Mouse (Mus musculus) naive thymus-derived CD4-positive, alpha-beta T cell, adult 2 months (primary cell): ENCODE results near the gene Ggt5.

Experiments used
- DNase-seq: peaks from one replicate; pipeline ENCODE4 v3.0.0-alpha.2; 2011; ENCODE audit warnings: low read depth

Ggt5 gene

DNA sequence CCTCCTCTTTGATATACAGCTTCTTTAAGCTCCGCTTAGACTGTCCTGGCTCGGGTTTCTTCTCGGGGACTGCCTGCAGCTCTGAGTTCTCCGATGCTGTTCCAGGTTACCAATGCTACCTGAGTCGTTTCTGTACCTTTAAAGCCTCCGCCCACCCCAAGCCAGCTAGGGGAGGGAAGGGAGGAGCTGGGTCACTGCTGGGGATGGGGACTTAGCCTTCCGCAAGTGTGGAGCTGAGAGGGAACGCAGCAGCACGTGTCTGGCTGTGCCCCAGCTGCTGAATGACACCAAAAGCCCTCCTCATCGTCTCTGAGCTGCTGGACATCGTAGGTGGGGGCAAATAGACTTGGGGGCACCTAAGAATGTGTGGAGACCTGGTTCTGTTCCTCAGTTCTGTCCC is 20.7 kb upstream of the Ggt5 start:
- no peak for DNase-seq

DNA sequence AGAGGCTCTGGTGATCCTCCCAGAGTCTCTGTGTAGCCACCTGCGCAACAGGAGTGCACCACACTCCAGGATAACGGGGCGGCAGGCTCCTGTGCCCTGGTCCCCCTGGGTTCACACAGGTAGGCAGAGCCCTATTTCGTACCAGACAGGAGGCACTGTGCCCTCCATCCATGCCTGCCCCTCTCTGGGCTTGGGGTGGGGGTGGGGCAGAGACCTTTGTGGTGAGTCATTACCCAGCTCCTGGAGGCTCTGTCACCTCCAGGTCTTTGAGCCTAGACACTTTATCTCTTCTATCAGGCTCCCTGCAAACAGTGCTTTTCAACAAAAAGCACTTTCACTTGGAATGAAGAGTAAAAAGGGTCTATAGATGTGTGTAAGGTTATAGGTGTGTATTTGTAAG is 20.3 kb upstream of the Ggt5 start:
- no peak for DNase-seq

- no peak for DNase-seq
These were observed 18.0 kb upstream of the Ggt5 start for GRCm38 (mm10) chr10:75570981-75571657.

DNA sequence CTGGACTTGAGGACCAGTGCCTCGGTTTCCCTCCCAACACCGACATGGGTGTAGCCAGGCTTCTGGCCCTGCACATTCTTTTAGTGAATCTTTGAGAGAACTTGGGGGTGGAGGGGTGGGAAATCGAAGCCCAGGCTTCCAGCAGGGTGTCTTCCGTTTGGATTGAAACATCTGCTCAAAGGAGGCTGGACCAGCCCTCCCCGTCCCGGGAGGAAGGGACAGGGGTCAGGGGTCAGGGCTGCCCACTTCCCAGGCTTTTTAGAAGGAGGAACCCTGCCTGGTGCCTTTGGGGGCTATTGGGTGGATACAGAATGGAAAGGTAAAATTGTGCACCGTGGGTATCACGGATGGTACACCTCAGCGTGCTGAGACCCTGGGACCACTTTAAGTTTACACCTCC is 17.2 kb upstream of the Ggt5 start:
- no peak for DNase-seq

DNA sequence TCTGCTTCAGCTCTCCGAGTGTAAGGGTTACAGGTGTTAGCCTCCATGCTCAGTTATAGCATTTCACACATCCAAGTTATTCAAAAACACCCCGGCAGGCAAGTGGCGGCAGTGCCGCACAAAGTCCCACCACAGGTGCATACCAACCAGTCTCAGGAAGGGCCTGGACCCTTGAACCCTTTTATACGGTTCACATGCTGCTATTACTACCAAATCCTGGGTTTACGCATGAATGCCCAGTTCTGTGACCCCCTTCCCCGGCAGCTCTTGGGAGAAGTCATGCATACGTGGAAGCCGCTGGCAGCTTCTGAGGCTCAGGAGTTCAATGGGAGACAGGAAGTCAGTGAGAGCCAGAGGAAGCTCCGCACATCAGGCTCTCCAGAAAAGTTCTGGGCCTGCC is 16.0 kb upstream of the Ggt5 start:
- DNase-seq, result no peak

DNA sequence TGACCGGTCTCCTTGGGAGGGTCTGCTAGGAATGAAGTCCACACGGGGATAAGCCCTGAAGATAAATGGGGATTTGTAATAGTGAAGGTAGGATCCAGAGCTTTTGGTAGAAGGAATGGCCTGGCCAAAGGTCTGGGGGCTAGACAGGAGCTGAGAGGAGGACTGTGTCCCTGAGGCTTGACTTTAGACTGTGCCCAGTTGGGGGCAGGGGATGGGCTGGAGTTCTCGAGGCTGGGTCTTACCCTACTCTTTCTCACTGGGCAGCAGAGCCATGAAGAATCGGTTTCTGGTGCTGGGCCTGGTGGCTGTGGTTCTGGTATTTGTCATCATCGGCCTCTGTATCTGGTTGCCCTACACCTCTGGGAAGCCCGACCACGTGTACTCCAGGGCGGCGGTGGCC is 15.2 kb upstream of the Ggt5 start:
- DNase-seq, result no peak

DNA sequence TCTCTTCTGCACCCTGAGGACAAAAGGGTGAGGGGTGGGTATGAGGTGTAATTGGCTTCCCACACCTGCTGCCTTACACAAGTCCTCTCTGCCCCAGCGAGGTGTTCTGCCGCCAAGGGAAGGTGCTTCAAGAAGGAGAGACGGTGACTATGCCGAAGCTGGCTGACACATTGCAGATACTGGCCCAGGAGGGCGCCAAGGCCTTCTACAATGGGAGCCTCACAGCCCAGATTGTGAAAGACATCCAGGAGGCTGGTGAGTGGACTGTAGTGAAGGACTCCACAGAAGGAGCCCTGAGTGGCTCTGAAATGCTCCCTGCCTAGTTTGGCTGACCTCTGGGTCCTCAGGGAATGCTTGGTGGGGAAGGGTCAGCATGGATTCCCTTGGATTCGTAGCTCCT is 10.0 kb upstream of the Ggt5 start:
- no peak for DNase-seq

DNA sequence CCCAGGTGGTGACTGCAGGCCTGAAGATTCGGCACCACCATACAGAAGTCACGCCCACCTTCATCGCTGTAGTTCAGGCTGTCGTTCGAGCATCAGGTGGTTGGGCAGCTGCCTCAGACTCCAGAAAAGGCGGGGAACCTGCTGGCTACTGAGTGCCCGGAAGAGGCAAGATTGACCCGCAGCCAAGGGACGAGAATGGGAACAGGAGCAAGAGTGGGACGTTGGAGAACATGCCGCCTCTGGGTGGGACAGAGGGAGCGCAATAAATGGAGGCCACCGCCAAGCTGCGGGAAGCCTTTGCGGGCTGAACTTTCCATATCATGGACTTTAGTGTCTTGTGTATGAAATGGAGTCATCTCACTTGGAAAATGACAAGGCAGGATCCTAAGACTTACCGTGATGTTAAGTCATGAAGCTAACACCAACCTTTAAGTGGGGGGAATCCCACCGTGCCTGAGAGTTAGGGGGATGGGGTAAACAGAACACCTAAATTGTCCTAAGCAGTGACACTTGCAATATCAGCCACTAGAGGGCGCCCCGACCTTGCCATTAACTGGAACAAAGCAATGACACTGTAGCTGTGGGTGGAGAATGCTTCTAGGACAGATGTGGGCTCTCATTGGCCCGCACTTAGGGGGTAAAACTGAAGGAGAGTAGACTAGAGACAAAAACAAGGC is 3.1 kb upstream of the Ggt5 start:
- peak; percentile 94 for DNase-seq

- DNase-seq, result no peak
These were observed 2.6 kb upstream of the Ggt5 start for GRCm38 (mm10) chr10:75586553-75586879.

- no peak for DNase-seq
These were observed 1.4 kb upstream of the Ggt5 start for GRCm38 (mm10) chr10:75587781-75588180.

GRCm38 (mm10) chr10:75588336-75588735 is 804 bp upstream of the Ggt5 start:
- no peak for DNase-seq

- DNase-seq, result peak; percentile 37
These were observed 511 bp downstream of the Ggt5 start for GRCm38 (mm10) chr10:75589651-75590050.

GRCm38 (mm10) chr10:75591211-75591894 is 2.2 kb downstream of the Ggt5 start:
- DNase-seq, result peak; percentile 94

DNA sequence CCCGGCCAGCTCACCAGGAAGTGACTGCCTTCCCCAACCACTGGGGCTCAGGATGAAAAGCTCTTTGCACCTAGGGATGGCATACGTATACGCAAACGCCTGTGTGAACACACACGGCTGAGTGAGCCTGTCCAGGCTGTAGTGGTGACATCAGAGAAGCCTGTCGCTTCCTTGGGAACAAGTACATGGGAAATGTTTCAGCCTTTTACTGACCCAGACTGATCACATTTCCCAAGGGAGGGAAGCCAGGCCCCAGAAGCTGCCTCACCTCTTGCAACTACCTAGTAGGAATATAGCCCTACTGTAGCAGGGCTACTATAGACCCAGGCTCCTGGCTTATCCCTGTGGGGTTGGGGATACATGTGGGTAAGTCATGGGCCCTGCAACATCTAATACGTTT is 3.4 kb downstream of the Ggt5 start:
- peak; percentile 34 for DNase-seq

- no peak for DNase-seq
These were observed 6.8 kb downstream of the Ggt5 start for GRCm38 (mm10) chr10:75595981-75596380.

GRCm38 (mm10) chr10:75600189-75600730 is 11.1 kb downstream of the Ggt5 start:
- no peak for DNase-seq

DNA sequence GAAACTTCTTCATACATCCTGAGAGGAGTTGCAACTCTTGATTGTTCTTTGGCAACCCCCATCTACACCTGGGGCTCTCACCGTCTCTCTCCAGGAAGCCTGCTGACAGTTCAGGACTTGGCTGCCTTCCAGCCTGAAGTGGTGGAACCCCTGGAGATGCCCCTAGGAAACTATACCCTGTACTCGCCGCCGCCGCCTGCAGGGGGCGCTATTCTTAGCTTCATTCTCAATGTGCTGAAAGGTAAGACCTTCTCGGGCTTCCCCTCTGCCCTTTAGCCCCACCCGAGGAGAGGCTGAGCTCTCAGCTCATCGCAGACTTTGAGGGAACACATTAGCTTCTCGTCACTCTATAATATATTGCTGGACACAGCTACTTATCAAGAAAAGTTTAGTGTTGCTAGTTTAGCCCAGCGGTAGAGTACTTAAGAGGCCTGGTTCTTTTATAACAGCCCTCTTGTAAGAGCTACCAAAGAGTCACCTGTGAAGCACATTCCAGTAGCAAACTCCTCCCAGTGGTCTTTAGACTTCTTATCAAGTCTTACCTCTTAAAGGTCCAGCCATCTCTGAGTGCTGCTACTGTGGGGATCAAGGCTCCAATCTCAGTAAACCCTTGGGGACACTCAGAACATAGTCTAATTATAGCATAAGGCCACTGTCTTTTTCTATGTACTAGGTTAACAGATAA is 16.2 kb downstream of the Ggt5 start:
- peak; percentile 59 for DNase-seq

- DNase-seq, result no peak
These were observed 18.1 kb downstream of the Ggt5 start for GRCm38 (mm10) chr10:75607253-75607652.

GRCm38 (mm10) chr10:75608975-75609374 is 19.8 kb downstream of the Ggt5 start:
- DNase-seq, result no peak

DNA sequence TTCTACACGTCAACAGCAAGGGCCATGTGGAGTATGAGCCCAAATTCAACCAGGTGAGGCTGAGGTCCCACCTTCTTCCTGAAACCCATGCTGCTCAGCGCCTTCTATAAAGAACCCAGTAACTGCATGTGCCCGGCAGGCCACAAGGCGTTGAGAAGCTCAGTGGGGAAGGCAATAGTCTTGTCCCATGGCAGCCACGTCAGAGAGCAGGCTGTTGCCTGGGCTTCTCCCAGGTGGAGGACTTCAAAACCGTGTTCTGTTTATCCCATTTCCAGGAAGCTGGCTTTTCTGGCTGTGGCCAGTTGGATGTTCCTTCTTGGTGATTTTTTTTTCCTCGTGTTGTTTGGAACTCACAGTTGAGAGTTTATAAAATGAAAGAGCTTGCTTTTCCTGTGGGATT is 21.3 kb downstream of the Ggt5 start:
- no peak for DNase-seq

DNA sequence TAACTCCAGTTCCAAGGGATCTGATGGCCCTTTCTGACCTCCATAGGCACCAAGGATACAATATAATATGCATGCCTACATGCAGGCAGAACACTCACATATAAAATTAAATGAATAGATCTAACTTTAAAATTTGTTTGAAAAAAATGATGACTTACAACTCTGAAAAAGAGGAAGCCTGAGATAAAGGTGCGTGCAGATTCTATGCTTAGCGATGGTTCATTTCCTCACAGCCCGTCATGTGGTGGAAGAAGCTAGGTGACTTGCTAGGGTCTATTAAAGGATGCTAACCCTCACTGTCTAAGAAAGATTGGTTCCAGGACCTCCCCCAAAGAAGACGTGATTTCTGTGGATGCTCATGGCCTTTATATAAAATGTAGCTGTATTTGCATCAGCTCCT is 26.9 kb downstream of the Ggt5 start:
- DNase-seq, result no peak

DNA sequence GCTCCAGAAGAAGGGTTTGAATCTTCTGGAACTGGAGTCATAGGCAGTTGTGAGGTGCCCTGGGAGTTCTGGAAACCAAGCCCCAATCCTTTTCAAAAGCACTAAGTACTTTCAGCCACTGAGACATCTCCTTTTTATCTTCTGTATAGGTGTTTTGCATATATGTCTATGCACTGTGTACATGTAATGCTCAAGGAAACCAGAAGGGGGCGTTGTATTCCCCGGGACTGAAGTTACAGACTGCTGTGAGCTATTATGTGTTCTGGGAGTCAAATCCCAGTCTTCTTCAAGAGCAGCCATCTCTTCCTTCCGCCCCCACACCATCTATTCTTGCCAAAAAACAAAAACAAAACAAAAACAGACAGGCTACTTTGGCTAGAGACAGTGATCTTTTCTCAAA is 31.7 kb downstream of the Ggt5 start:
- DNase-seq, result no peak

DNA sequence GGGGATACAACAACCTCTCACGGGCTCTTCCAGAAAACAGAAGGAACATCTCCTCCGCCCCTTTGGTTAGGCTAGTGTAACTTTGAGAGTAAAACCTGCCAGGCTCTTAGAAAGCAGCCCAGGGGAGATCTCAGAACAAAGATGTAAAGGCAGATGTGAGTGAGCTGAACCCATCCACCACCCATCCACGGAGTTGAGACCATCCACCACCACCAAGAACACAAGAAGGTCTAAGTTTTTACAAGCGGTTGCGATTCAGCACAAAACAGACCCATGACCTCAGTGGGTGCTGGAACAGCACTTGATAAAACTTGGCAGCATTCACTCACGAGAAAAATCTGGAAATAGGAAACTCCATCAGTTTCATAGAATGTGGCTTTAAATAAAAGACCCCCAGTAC is 36.8 kb downstream of the Ggt5 start:
- no peak for DNase-seq
